Mouse (Mus musculus): ENCODE data around the gene Rnf144b. TPM values are rescaled to one million over a fixed set of nuclear protein-coding genes. Genes with fewer than 3 reads are reported as not detected.

The Rnf144b gene
- polyA plus RNA-seq, 1 experiment, result 0.17 TPM

- peaks cover 9% of the 10 kb centered on the region for H3K79me2 ChIP-seq (ENCODE audit: control insufficient read depth, insufficient read depth)
Observed at GRCm38 (mm10) chr13:47088433-47088832, 34.0 kb upstream of the Rnf144b start.

GRCm38 (mm10) chr13:47089271-47089670 is 33.2 kb upstream of the Rnf144b start:
- Histone ChIP-seq H3K36me3 (ENCODE audit: control insufficient read depth, insufficient read depth) (peaks cover 57% of the 10 kb centered on the region), H3K79me2 (ENCODE audit: control insufficient read depth, insufficient read depth) (peaks cover 9% of the 10 kb centered on the region), H3K4me2 (ENCODE audit: low read depth) (no peak overlapping the region), H3K27me3 (ENCODE audit: control insufficient read depth, insufficient read depth, insufficient read length) (no peaks in the 10 kb centered on the region), H3K4me3 (no peak overlapping the region), H3ac (ENCODE audit: control insufficient read depth, insufficient read length) (no peak overlapping the region)
- no peak for TF ChIP-seq POLR2AphosphoS2 (IDR thresholded peaks at IDR 0.05; ENCODE audit: insufficient read length, low read depth)
- no peak for TF ChIP-seq TCF3 (IDR thresholded peaks at IDR 0.05; ENCODE audit: insufficient read length, low read depth)
- no peak for TF ChIP-seq MYOG (IDR thresholded peaks at IDR 0.05; ENCODE audit: control insufficient read depth in 1 of 3, insufficient read depth in 1 of 3, insufficient read length in 2 of 3, low read depth in 2 of 3)
- TF ChIP-seq SRF (IDR thresholded peaks at IDR 0.05; ENCODE audit: control insufficient read depth, insufficient read length, low read depth), result no peak
- TF ChIP-seq POLR2A (IDR thresholded peaks at IDR 0.05; ENCODE audit: insufficient read length, low read depth), result no peak

More at GRCm38 (mm10) chr13:47088433-47088832, 34.0 kb upstream of the Rnf144b start:
- TF ChIP-seq E2F4 (IDR thresholded peaks at IDR 0.05; ENCODE audit: insufficient read depth) (no peak), MYOG (IDR thresholded peaks at IDR 0.05; ENCODE audit: control insufficient read depth in 1 of 3, insufficient read depth in 1 of 3, insufficient read length in 2 of 3, low read depth in 2 of 3) (no peak)
- Histone ChIP-seq H3K4me2 (ENCODE audit: low read depth) (no peak overlapping the region), H3ac (ENCODE audit: control insufficient read depth, insufficient read length) (no peak overlapping the region), H3K4me3 (no peak overlapping the region), H3K36me3 (ENCODE audit: control insufficient read depth, insufficient read depth) (peaks cover 57% of the 10 kb centered on the region), H3K27me3 (ENCODE audit: control insufficient read depth, insufficient read depth, insufficient read length) (no peaks in the 10 kb centered on the region)

- peaks cover 37% of the 10 kb centered on the region for H3K36me3 ChIP-seq (ENCODE audit: control insufficient read depth, insufficient read depth)
- no peak overlapping the region for H3ac ChIP-seq (ENCODE audit: control insufficient read depth, insufficient read length)
- TF ChIP-seq TCF12 (IDR thresholded peaks at IDR 0.05; ENCODE audit: insufficient read depth, poor library complexity, severe bottlenecking), result no peak
- no peak for TF ChIP-seq USF1 (IDR thresholded peaks at IDR 0.05; ENCODE audit: low read depth)
- no peak for TF ChIP-seq TCF3 (IDR thresholded peaks at IDR 0.05; ENCODE audit: insufficient read length, low read depth)
- TF ChIP-seq REST (IDR thresholded peaks at IDR 0.05; ENCODE audit: insufficient read depth, insufficient read length), result no peak
- TF ChIP-seq SRF (IDR thresholded peaks at IDR 0.05; ENCODE audit: control insufficient read depth, insufficient read length, low read depth), result no peak
- no peak for TF ChIP-seq POLR2AphosphoS2 (IDR thresholded peaks at IDR 0.05; ENCODE audit: insufficient read length, low read depth)
- TF ChIP-seq CEBPB (IDR thresholded peaks at IDR 0.05; ENCODE audit: insufficient read depth, poor library complexity, severe bottlenecking), result no peak
- TF ChIP-seq MYOD1 (IDR thresholded peaks at IDR 0.05; ENCODE audit: control insufficient read depth in 1 of 3, insufficient read length in 2 of 3, low read depth in 2 of 3), result no peak
- TF ChIP-seq POLR2A (IDR thresholded peaks at IDR 0.05; ENCODE audit: insufficient read length, low read depth), result no peak
- TF ChIP-seq MYOG (IDR thresholded peaks at IDR 0.05; ENCODE audit: control insufficient read depth in 1 of 3, insufficient read depth in 1 of 3, insufficient read length in 2 of 3, low read depth in 2 of 3), result no peak
- no peak for TF ChIP-seq E2F4 (IDR thresholded peaks at IDR 0.05; ENCODE audit: insufficient read depth)
- TF ChIP-seq MAX (IDR thresholded peaks at IDR 0.05; ENCODE audit: low read depth), result no peak
- no peak overlapping the region for H3K4me3 ChIP-seq
- no peaks in the 10 kb centered on the region for H3K27me3 ChIP-seq (ENCODE audit: control insufficient read depth, insufficient read depth, insufficient read length)
- no peak overlapping the region for H3K4me2 ChIP-seq (ENCODE audit: low read depth)
- peaks cover 30% of the 10 kb centered on the region for H3K79me2 ChIP-seq (ENCODE audit: control insufficient read depth, insufficient read depth)
Observed at GRCm38 (mm10) chr13:47093791-47094190, 28.7 kb upstream of the Rnf144b start.

- TF ChIP-seq REST (IDR thresholded peaks at IDR 0.05; ENCODE audit: insufficient read depth, insufficient read length) (no peak), POLR2A (IDR thresholded peaks at IDR 0.05; ENCODE audit: insufficient read length, low read depth) (no peak), SRF (IDR thresholded peaks at IDR 0.05; ENCODE audit: control insufficient read depth, insufficient read length, low read depth) (no peak), CEBPB (IDR thresholded peaks at IDR 0.05; ENCODE audit: insufficient read depth, poor library complexity, severe bottlenecking) (no peak), USF1 (IDR thresholded peaks at IDR 0.05; ENCODE audit: low read depth) (no peak), MAX (IDR thresholded peaks at IDR 0.05; ENCODE audit: low read depth) (no peak), MYOD1 (IDR thresholded peaks at IDR 0.05; ENCODE audit: control insufficient read depth in 1 of 3, insufficient read length in 2 of 3, low read depth in 2 of 3) (no peak), POLR2AphosphoS2 (IDR thresholded peaks at IDR 0.05; ENCODE audit: insufficient read length, low read depth) (no peak), TCF3 (IDR thresholded peaks at IDR 0.05; ENCODE audit: insufficient read length, low read depth) (no peak), TCF12 (IDR thresholded peaks at IDR 0.05; ENCODE audit: insufficient read depth, poor library complexity, severe bottlenecking) (no peak), MYOG (IDR thresholded peaks at IDR 0.05; ENCODE audit: control insufficient read depth in 1 of 3, insufficient read depth in 1 of 3, insufficient read length in 2 of 3, low read depth in 2 of 3) (no peak), E2F4 (IDR thresholded peaks at IDR 0.05; ENCODE audit: insufficient read depth) (no peak)
- no peaks in the 10 kb centered on the region for H3K27me3 ChIP-seq (ENCODE audit: control insufficient read depth, insufficient read depth, insufficient read length)
- H3ac ChIP-seq (ENCODE audit: control insufficient read depth, insufficient read length), result no peak overlapping the region
- H3K4me3 ChIP-seq, result no peak overlapping the region
- H3K79me2 ChIP-seq (ENCODE audit: control insufficient read depth, insufficient read depth), result peaks cover 37% of the 10 kb centered on the region
- peaks cover 30% of the 10 kb centered on the region for H3K36me3 ChIP-seq (ENCODE audit: control insufficient read depth, insufficient read depth)
- no peak overlapping the region for H3K4me2 ChIP-seq (ENCODE audit: low read depth)
Observed at GRCm38 (mm10) chr13:47096591-47096990, 25.9 kb upstream of the Rnf144b start.

GRCm38 (mm10) chr13:47099265-47099664 is 23.2 kb upstream of the Rnf144b start:
- peaks cover 30% of the 10 kb centered on the region for H3K36me3 ChIP-seq (ENCODE audit: control insufficient read depth, insufficient read depth)
- H3K27me3 ChIP-seq (ENCODE audit: control insufficient read depth, insufficient read depth, insufficient read length), result no peaks in the 10 kb centered on the region
- no peak overlapping the region for H3K4me3 ChIP-seq
- H3K4me2 ChIP-seq (ENCODE audit: low read depth), result no peak overlapping the region
- peaks cover 62% of the 10 kb centered on the region for H3K79me2 ChIP-seq (ENCODE audit: control insufficient read depth, insufficient read depth)
- no peak overlapping the region for H3ac ChIP-seq (ENCODE audit: control insufficient read depth, insufficient read length)
- TF ChIP-seq POLR2AphosphoS2 (IDR thresholded peaks at IDR 0.05; ENCODE audit: insufficient read length, low read depth) (no peak), MYOD1 (IDR thresholded peaks at IDR 0.05; ENCODE audit: control insufficient read depth in 1 of 3, insufficient read length in 2 of 3, low read depth in 2 of 3) (no peak), SRF (IDR thresholded peaks at IDR 0.05; ENCODE audit: control insufficient read depth, insufficient read length, low read depth) (no peak), TCF3 (IDR thresholded peaks at IDR 0.05; ENCODE audit: insufficient read length, low read depth) (no peak), POLR2A (IDR thresholded peaks at IDR 0.05; ENCODE audit: insufficient read length, low read depth) (no peak), E2F4 (IDR thresholded peaks at IDR 0.05; ENCODE audit: insufficient read depth) (no peak), REST (IDR thresholded peaks at IDR 0.05; ENCODE audit: insufficient read depth, insufficient read length) (no peak), MYOG (IDR thresholded peaks at IDR 0.05; ENCODE audit: control insufficient read depth in 1 of 3, insufficient read depth in 1 of 3, insufficient read length in 2 of 3, low read depth in 2 of 3) (no peak), MAX (IDR thresholded peaks at IDR 0.05; ENCODE audit: low read depth) (no peak)
